19 mouse cellular contexts compared by ENCODE assay signal in the genomic region with DNA sequence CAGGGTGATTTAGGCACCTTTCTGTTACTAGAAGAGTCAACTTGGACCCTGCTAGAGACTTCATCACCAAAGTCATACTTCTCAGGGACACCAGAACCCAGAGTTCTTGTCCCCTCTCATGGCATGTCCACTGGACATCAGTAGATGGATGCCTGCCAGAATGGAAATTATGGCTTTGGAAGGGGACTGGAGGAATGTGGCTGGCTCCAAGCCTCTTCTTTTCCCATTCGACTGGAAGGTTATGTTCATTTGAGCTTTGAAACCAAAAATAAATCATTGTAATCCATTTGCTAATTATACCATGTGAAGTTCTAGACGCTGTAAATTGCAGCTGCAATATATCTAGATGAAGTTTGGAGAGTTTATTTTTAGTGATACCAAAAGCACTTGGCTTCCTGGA.
DNase-seq lines count a peak whose midpoint lies in the region; ATAC-seq and TF ChIP-seq lines count a peak whose summit lies in the region.
"Had no signal": no experiment of that assay in that cellular context is flagged by ENCODE, and none has a peak within 500 bp of the region (broad histone marks: within the 10 kb centered on the region; RNA-seq: fewer than 3 reads in every experiment).

No protein-coding gene starts in this region.

- H3K9me3 ChIP-seq in kidney, postnatal 0 days (replicated peaks; ENCODE audit: low read length) = no peaks in the 10 kb centered on the region
- H3K9me3 ChIP-seq: embryonic facial prominence, embryonic 13.5 days; forebrain, embryonic 15.5 days; limb, embryonic 12.5 days; megakaryocyte, embryonic 14.5 days; neural tube, embryonic 13.5 days had no signal

- no peak overlapping the region for H3K4me2 ChIP-seq in kidney, postnatal 0 days (ENCODE audit: low read length)
- H3K4me2 ChIP-seq: embryonic facial prominence, embryonic 13.5 days; forebrain, embryonic 15.5 days; limb, embryonic 12.5 days; neural tube, embryonic 13.5 days had no signal

- H3K27ac ChIP-seq in kidney, adult 2 months (ENCODE audit: insufficient read depth, low read depth, low read length) = no peak overlapping the region
- H3K27ac ChIP-seq in kidney, postnatal 0 days = no peak overlapping the region
- H3K27ac ChIP-seq: embryonic facial prominence, embryonic 13.5 days; forebrain, embryonic 15.5 days; limb, embryonic 12.5 days; liver, embryonic 14.5 days; neural tube, embryonic 13.5 days had no signal

- DNase-seq in lung, postnatal 10 days = peak; percentile 33
- DNase-seq in lung, postnatal 14 days = no peak
- peak; percentile 55 for DNase-seq in kidney, adult 2 months
- DNase-seq in kidney, postnatal 0 days (ENCODE audit: low spot score) = peak; percentile 90
- no peak for DNase-seq in gastrocnemius, adult 8-10 months (ENCODE audit: low spot score in 2 of 2)
- no peak for DNase-seq in right cerebral cortex, postnatal 36 days (ENCODE audit: low spot score in 2 of 2)
- DNase-seq in left cerebral cortex, adult 8-10 months (ENCODE audit: low spot score in 2 of 2) = no peak
- DNase-seq: adrenal gland, adult 8-10 months; cerebellum, adult 9-10 months; midbrain, embryonic 14.5 days; spleen, adult 18-20 months had no signal

- H3K36me3 ChIP-seq in kidney, adult 2 months (ENCODE audit: control insufficient read depth, insufficient read depth, low read length) = no peaks in the 10 kb centered on the region
- H3K36me3 ChIP-seq in kidney, postnatal 0 days (ENCODE audit: insufficient read depth, low read length) = no peaks in the 10 kb centered on the region
- H3K36me3 ChIP-seq: embryonic facial prominence, embryonic 13.5 days; forebrain, embryonic 15.5 days; neural tube, embryonic 13.5 days had no signal

- no peaks in the 10 kb centered on the region for H3K27me3 ChIP-seq in kidney, adult 2 months (replicated peaks; ENCODE audit: control insufficient read depth, insufficient read depth, low read length)
- no peaks in the 10 kb centered on the region for H3K27me3 ChIP-seq in kidney, postnatal 0 days (ENCODE audit: insufficient read depth, low read length)
- H3K27me3 ChIP-seq: embryonic facial prominence, embryonic 13.5 days; forebrain, embryonic 15.5 days; limb, embryonic 12.5 days; megakaryocyte, embryonic 14.5 days; neural tube, embryonic 13.5 days; Patski had no signal

- TF ChIP-seq CTCF in kidney, adult 2 months (conservative IDR thresholded peaks at IDR 0.05; ENCODE audit: insufficient read depth, insufficient read length, low read depth, low read length) = no peak
- no peak for TF ChIP-seq CTCF in kidney, postnatal 0 days (IDR thresholded peaks at IDR 0.05; ENCODE audit: low read depth)

- 37% methylated on average over 2 of the region's 2 CpGs for WGBS in kidney, adult 2 months
- WGBS in kidney, postnatal 0 days = 33% methylated on average over 2 of the region's 2 CpGs

- no peak overlapping the region for H3K9ac ChIP-seq in kidney, postnatal 0 days (ENCODE audit: low read depth, low read length)
- H3K9ac ChIP-seq: embryonic facial prominence, embryonic 13.5 days; forebrain, embryonic 15.5 days; limb, embryonic 12.5 days; liver, embryonic 14.5 days; neural tube, embryonic 13.5 days had no signal

- peaks cover 4% of the 10 kb centered on the region; the same call in 1 of the 2 replicates for H3K4me1 ChIP-seq in kidney, adult 2 months (ENCODE audit: control insufficient read depth, insufficient read depth, low read length)
- peaks cover 11% of the 10 kb centered on the region for H3K4me1 ChIP-seq in kidney, postnatal 0 days (replicated peaks; ENCODE audit: insufficient read depth, low read length)
- H3K4me1 ChIP-seq: embryonic facial prominence, embryonic 13.5 days; forebrain, embryonic 15.5 days; limb, embryonic 12.5 days; megakaryocyte, embryonic 14.5 days; neural tube, embryonic 13.5 days had no signal

- no peak overlapping the region for H3K4me3 ChIP-seq in kidney, adult 2 months (ENCODE audit: insufficient read depth, low read depth, low read length)
- H3K4me3 ChIP-seq in kidney, postnatal 0 days (replicated peaks; ENCODE audit: low read depth, low read length) = no peak overlapping the region
- H3K4me3 ChIP-seq: embryonic facial prominence, embryonic 13.5 days; forebrain, embryonic 15.5 days; limb, embryonic 12.5 days; megakaryocyte, embryonic 14.5 days; neural tube, embryonic 13.5 days had no signal

- no peak for TF ChIP-seq POLR2A in kidney, adult 2 months (IDR thresholded peaks at IDR 0.05; ENCODE audit: low read depth, low read length)

- no peak for ATAC-seq in kidney, postnatal 0 days (replicated peaks; ENCODE audit: low FRiP score, low read depth)
- ATAC-seq: forebrain, embryonic 15.5 days; hindbrain, embryonic 16.5 days; Patski had no signal

Comparison
In these comparisons a context has a peak if more than half of its experiments do, and no peak if none do; other contexts are left out.
1. DNase-seq: peak in lung, postnatal 10 days (single experiment), kidney, adult 2 months (single experiment) and kidney, postnatal 0 days (single experiment); none in lung, postnatal 14 days (single experiment), gastrocnemius, adult 8-10 months (0 of 2), right cerebral cortex, postnatal 36 days (0 of 2) and left cerebral cortex, adult 8-10 months (0 of 2).